Mouse (Mus musculus): Measurements from ENCODE around the gene Fshr. TPM values are rescaled to one million over a fixed set of nuclear protein-coding genes. Genes with fewer than 3 reads are reported as not detected.

Fshr gene
- polyA plus RNA-seq, 1 experiment from 2014 or later, result not detected

DNA sequence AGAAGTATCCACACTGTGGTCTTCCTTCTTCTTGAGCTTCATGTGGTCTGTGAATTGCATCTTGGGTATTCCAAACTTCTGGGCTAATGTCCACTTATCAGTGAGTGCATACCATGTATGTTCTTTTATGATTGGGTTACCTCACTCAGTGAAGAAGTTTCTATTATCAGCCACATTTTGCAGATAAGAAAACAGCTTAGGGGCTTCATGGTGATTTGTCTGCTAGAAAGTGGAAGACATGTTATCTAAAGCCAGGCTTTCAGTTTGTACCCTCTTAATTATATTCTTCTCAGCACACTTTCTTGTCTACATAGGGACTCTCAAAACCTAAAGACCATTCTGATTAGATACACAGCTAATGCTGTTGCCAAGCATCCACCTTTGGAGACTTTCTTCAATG, 165.8 kb downstream of the Fshr start:
- no peak for DNase-seq (ENCODE audit: low spot score)

DNA sequence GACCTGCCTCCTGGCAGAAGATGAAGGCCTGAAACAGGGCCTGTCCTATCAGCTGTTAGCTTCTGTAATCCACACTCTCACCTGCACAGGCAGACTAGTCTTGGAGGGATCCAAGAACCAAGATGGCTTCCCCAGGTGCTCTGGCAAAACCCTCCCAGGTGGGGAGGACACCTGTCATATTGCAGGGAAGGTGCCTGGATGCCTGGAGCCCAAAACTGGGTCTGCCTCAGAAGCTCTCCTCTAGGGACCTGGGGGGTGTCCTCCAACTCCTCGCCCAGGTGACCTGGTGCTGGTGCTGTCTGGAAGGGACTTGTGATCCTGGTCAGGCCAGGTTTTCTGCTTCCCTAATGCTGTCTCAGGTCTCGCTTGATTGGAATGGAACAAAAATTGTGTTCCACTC, 167.5 kb downstream of the Fshr start:
- DNase-seq (ENCODE audit: low spot score), result no peak

DNA sequence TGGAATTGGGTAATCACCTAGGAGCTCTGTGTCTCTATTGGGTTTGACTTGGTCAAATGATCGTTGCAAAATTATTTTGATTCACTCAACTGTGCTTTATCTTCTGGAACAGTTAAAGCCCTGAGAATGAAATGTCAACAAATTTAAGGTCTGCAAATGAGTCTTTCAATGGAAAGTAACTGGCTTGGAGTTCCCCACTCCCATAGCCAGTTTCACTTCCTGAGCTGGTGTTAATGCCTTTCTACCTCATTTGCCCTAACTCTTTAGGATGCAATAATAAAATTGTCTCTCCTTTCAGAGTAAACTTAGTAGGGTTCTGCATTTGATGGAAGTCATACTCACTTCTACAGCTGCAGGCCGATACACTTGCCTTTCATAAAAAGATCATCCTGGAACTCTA, 181.0 kb downstream of the Fshr start:
- no peak for DNase-seq (ENCODE audit: low spot score)

DNA sequence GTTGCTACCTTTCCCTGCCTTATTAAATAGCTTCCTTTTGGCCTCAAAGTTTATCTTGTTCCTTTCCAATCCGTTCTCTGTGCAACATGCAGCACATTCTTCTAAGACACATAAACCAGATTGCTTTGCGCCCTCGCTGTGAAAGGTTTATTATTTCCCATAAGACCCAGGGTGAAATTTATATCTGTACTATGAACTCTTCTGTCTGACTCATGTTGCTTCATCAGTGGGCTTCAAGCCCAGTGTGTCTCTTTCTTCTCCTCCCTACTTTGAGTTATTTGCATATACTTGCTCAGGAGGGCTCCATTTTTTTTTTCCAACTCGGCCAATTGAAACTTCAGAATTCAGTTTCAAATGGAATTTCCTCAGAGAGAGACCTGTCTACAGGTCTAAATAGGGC, 183.5 kb downstream of the Fshr start:
- DNase-seq (ENCODE audit: low spot score), result no peak

DNA sequence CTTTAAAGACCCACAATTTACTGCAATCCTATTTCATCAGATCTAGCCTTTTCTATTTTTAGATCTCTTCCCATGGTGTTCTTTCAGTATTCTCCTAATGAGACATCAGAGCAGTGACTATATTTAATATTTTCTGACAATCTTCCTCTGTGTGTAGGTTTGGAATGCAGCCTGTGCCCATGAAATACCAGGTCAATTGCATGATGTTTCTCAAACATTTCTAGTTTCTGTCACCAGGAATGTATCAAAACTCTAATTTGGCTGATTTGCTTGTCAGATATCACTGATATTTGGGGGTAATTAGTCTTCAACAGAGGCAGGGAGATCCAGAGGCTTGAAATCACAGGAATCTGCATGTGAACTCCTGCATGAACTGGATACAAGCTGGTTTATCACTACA, 186.8 kb downstream of the Fshr start:
- no peak for DNase-seq (ENCODE audit: low spot score)

GRCm38 (mm10) chr17:89009117-89009516, 191.4 kb downstream of the Fshr start:
- no peak for DNase-seq (ENCODE audit: low spot score)

DNA sequence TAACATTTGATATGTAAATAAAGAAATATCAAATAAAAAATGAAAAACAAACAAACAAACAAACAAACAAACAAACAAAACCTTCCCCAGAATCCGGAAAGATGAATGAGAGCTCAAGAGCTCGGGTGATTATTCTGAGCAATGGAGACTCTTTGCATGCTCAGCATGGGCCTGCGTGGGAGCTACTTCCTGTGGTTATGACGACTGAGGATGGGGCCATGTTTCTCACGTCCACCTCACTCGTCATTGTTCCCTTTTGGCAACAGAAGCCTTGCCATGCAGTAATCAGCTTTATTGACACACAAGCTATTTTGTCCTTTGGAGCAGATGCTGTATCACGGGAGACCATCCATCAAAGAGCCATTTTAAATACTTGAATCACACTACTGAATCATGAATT, 191.8 kb downstream of the Fshr start:
- no peak for DNase-seq (ENCODE audit: low spot score)

DNA sequence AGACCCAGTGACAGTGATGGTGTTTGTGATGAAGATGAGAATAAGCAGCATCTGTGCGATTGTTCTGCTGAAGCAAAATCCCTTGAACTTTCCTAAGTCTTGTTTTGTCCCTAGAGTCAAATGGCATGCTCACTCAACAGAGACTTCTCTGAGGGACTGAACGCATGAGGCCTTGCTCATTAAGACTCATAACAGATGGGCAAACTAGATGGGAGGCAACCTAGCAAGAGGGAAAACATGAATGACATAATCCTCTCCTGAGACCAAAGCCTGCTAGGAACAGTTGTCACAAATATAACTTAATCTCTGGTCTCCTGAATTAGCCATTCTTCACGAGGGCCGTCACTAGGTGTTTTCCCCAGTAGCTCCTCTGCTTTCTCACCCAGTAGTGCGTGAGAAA, 194.5 kb downstream of the Fshr start:
- no peak for DNase-seq (ENCODE audit: low spot score)

DNA sequence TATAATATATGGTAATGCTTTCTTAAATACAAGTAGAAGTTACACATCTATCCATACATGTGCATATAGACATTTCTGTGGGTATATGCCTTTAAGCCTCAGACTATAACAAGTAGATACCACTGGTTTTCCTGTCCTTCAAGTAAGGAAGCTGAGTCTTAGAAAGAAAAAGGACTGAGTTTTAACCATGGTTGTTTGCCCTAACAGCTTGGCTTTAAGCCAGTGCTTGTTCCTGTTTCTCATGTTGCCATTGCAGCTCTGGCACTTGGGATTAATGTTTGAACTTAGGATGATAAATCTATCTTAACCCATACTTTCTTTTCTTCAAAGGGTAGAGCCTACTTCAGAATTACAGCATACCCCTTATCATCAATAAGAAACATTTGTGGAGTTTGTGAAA, 200.6 kb downstream of the Fshr start:
- no peak for DNase-seq (ENCODE audit: low spot score)

DNA sequence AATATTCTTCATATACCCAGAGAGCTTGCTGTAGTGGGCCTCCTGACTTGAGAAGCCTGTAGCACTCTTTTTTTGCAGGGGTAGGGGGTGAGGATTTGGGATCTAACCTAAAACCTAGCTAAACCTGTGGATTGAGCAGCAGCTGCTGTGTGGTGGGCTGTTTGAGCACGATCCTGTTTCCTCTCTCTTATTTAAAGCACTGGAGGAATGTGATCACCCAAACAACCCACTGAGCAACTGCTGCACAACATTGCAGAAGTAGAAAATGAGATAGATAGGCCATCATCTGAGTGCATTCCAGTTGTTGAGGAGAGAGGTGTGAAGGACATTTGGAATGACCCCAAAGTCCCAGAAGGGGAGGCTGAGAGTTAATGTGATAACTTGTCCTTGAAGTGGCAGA, 202.2 kb downstream of the Fshr start:
- DNase-seq (ENCODE audit: low spot score), result no peak

GRCm38 (mm10) chr17:88991238-88991637, 209.2 kb downstream of the Fshr start:
- no peak for DNase-seq (ENCODE audit: low spot score)

- DNase-seq (ENCODE audit: low spot score), result no peak
Measured at GRCm38 (mm10) chr17:88980708-88981355, 219.6 kb downstream of the Fshr start.

- DNase-seq (ENCODE audit: low spot score), result no peak
Measured at GRCm38 (mm10) chr17:88974538-88974937, 225.9 kb downstream of the Fshr start.

GRCm38 (mm10) chr17:88966028-88966427, 234.4 kb downstream of the Fshr start:
- DNase-seq (ENCODE audit: low spot score), result no peak

GRCm38 (mm10) chr17:88954011-88954410, 246.5 kb downstream of the Fshr start:
- DNase-seq (ENCODE audit: low spot score), result peak; percentile 4

DNA sequence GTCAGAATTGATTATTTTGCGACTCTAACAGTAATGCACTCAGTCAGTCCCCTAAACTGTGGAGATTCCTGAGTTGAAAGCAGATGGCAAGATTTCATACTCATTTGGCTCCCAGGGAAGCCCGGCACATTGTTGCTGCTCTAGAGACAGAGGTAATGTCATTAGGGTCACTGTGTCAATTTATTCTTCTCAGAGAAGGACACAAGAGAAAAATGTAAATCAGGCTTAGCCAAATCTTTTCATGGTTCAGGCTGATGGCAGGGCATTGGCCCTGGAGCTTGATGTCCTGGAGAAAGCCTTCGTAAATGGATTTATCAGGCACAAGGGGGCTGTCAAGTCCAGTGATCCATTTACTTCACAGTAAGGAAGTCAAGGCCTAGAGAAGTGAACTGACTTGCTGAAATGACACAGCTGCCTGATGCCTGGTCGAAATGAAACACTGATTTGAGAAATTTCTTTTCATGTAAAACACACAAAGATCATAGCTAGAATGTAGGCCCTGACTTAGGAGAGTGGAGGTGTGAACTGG, 262.3 kb downstream of the Fshr start:
- DNase-seq (ENCODE audit: low spot score), result no peak

GRCm38 (mm10) chr17:88937341-88938152, 262.9 kb downstream of the Fshr start:
- no peak for DNase-seq (ENCODE audit: low spot score)

- DNase-seq (ENCODE audit: low spot score), result no peak
Measured at GRCm38 (mm10) chr17:88936941-88937340, 263.5 kb downstream of the Fshr start.

All from thymus, postnatal 0 days (tissue).